Mouse (Mus musculus) midbrain, embryonic 16.5 days (tissue): ENCODE results near the gene Man2a1. TPM values are rescaled to one million over a fixed set of nuclear protein-coding genes. Genes with fewer than 3 reads are reported as not detected.

Source experiments
- ATAC-seq: fragments of 200-750 bp; cut with Nextera tagmentation; 2 replicates; pipeline ENCODE4 v1.8.0; 2017; ENCODE audit warnings: moderate TSS enrichment
- H3K27ac ChIP-seq: fragments of 300-500 bp; sonication (generic); 2 replicates; pipeline ENCODE4 v1.5.1; 2014; ENCODE audit warnings: mild to moderate bottlenecking, low read length, mixed read lengths
- H3K27me3 ChIP-seq: fragments of 300-500 bp; sonication (generic); 2 replicates; pipeline ENCODE4 v1.6.1; 2014; ENCODE audit warnings: low read depth, low read length, mixed read lengths; ENCODE audit not compliant: control insufficient read depth, insufficient read depth
- H3K36me3 ChIP-seq: fragments of 300-500 bp; sonication (generic); 2 replicates; pipeline ENCODE4 v1.6.1; 2014; ENCODE audit warnings: mild to moderate bottlenecking, low read length, moderate library complexity, mixed read lengths; ENCODE audit not compliant: control insufficient read depth, insufficient read depth
- H3K4me1 ChIP-seq: fragments of 300-500 bp; sonication (generic); 2 replicates; pipeline ENCODE4 v1.6.1; 2014; ENCODE audit warnings: mild to moderate bottlenecking, low read length, mixed read lengths; ENCODE audit not compliant: control insufficient read depth, insufficient read depth
- H3K4me2 ChIP-seq: fragments of 300-500 bp; sonication (generic); 2 replicates; pipeline ENCODE4 v1.6.1; 2014; ENCODE audit warnings: mild to moderate bottlenecking, low read length, mixed read lengths
- H3K4me3 ChIP-seq: fragments of 300-500 bp; sonication (generic); 2 replicates; pipeline ENCODE4 v1.5.1; 2014; ENCODE audit warnings: low read depth, mild to moderate bottlenecking, low read length, moderate library complexity, mixed read lengths
- H3K9ac ChIP-seq: fragments of 300-500 bp; sonication (generic); 2 replicates; pipeline ENCODE4 v1.6.1; 2014; ENCODE audit warnings: low read depth, low read length, mixed read lengths
- H3K9me3 ChIP-seq: fragments of 300-500 bp; sonication (generic); replicated peaks from 2 replicates; pipeline ENCODE4 v1.6.1; 2014; ENCODE audit warnings: mild to moderate bottlenecking, low read length, mixed read lengths; ENCODE audit not compliant: control insufficient read depth, poor library complexity, severe bottlenecking
- WGBS: fragments of 180-500 bp; shearing (Covaris S2); extraction: QIAGEN DNeasy Blood & Tissue Kit; methylation state at CpG from one replicate; pipeline ENCODE4 v1.1.7; 2014; 5-methylcytosine and 5-hydroxymethylcytosine counted together
- polyA plus RNA-seq: library from polyadenylated mRNA; unstranded; fragments of >200 nt; fragmentation: Nextera tagmentation; extraction: Ambion mirVana; gene quantifications from 2 replicates; pipeline ENCODE4 v1.2.1, GENCODE M21; 2015

The Man2a1 gene
- polyA plus RNA-seq, 1 experiment from 2014 or later: 5.3 TPM

GRCm38 (mm10) chr17:64608923-64609598, 8.5 kb downstream of the Man2a1 start:
- Histone ChIP-seq H3K36me3 (no peaks in the 10 kb centered on the region), H3K4me1 (peaks cover 9% of the 10 kb centered on the region), H3K4me3 (no peak overlapping the region), H3K27ac (no peak overlapping the region), H3K4me2 (no peak overlapping the region), H3K27me3 (no peaks in the 10 kb centered on the region), H3K9ac (no peak overlapping the region), H3K9me3 (no peaks in the 10 kb centered on the region)
- no peak for ATAC-seq
- WGBS: 87% methylated on average over 6 of the region's 6 CpGs

DNA sequence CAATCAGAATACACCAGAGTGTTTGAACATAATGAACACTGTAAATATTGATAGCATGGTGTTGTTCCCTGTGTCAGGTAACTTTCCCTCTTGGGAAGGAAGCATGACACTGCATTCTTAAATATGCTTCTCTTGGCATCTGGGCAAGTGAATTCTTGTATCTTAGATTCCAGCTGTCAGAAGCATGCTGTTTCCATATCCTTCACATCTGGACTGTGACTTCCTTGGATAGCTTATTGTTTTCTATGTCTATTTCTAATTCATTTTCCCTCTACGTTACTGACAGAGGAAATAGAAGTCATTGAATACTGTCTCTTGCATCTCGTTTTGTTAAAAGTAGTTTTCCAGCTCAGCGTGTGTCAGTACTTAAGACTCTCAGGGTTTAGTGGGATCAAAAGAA, 9.2 kb downstream of the Man2a1 start:
- Histone ChIP-seq H3K4me1 (peaks cover 3% of the 10 kb centered on the region; the same call in 1 of the 2 replicates), H3K4me2 (no peak overlapping the region), H3K9me3 (no peaks in the 10 kb centered on the region), H3K9ac (no peak overlapping the region), H3K36me3 (no peaks in the 10 kb centered on the region), H3K4me3 (no peak overlapping the region), H3K27me3 (no peaks in the 10 kb centered on the region), H3K27ac (no peak overlapping the region)
- 23% methylated on average over 3 of the region's 3 CpGs for WGBS
- ATAC-seq: no peak

DNA sequence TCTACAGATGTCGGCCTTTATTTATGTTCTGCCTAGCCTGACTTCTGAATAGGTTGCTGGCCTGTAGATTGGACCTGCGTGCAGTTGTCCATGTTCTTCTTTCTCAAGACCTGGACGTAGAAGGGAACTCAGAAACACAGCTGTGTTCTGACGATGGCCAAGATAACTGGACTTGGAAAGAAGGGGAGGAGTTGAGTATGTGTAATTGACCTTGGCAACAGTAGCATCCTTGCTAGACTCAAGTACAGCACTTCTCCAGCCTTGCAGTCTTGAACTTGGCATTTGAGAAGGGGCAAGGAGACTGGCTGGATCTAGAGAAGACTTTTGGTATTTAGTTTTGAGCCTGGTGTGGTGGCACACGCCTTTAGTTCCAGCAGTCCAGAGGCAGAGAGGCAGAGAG, 10.9 kb downstream of the Man2a1 start:
- WGBS: 90% methylated on average over 5 of the region's 5 CpGs
- Histone ChIP-seq H3K27ac (no peak overlapping the region), H3K4me3 (no peak overlapping the region), H3K4me1 (0 out of 2 replicates have a peak, but pooled peaks cover 2% of the 10 kb centered on the region), H3K36me3 (no peaks in the 10 kb centered on the region), H3K4me2 (no peak overlapping the region), H3K27me3 (no peaks in the 10 kb centered on the region), H3K9ac (no peak overlapping the region), H3K9me3 (no peaks in the 10 kb centered on the region)
- no peak for ATAC-seq

DNA sequence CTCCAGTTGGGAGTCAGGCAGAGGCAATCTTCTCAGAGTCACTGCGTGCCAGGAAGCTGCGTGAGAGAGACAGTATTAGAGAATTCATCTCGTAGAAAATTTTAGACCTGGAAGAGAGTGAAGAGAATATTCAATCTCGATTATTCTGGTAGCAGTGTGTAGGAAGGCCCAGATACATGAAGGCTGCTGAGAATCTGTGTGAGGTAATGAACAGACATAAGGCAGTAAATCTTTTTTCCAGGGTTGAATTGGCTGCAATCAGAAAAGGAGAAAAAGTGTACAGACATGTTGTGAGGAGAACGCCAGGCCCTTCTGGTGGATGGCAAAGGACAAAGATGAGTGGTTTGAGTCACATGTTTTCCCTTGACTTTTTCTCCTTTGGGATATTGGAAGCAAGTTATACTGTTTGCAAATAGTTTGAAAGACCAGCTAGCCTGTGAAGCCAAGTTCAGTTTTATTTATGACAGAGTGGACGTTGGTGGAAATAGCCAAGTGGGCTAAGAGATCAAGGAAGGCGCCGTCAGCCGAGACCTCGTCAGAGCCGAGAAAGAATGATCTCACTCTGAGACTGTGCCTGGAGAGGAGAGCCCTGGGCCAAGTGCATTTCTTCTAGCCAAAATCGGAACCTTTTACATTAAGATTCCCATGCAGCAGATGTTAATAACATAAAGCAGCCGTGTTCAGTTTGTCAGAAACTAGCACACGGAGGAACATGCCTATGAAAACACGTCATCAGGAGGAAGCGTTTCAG, 11.8 kb downstream of the Man2a1 start:
- Histone ChIP-seq H3K27ac (no peak overlapping the region), H3K9ac (no peak overlapping the region), H3K36me3 (no peaks in the 10 kb centered on the region), H3K4me3 (no peak overlapping the region), H3K9me3 (no peaks in the 10 kb centered on the region), H3K27me3 (no peaks in the 10 kb centered on the region), H3K4me1 (0 out of 2 replicates have a peak, but pooled peaks cover 2% of the 10 kb centered on the region), H3K4me2 (no peak overlapping the region)
- 92% methylated on average over 16 of the region's 16 CpGs for WGBS
- no peak for ATAC-seq

DNA sequence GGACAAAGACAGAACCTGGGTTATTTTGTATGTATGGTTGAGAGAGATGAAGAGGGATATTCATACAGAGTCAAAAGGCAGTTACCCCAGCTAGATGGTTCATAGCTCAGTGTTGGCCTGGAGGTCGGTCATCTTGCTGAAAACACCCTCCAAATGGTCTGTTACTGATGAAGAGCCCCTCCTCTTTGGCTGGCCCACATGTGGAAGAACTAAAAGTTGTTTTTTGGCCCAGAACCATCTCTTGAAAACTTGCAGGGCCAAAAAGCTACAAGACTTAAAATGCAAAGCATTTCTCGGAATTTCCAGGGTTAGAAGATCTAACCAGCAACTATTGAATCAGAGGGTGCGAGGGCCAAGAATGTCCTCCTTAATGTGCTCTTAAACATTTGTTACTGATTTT, 12.4 kb downstream of the Man2a1 start:
- no peaks in the 10 kb centered on the region for H3K36me3 ChIP-seq
- no peak overlapping the region for H3K27ac ChIP-seq
- H3K9me3 ChIP-seq: no peaks in the 10 kb centered on the region
- H3K9ac ChIP-seq: no peak overlapping the region
- H3K4me2 ChIP-seq: no peak overlapping the region
- H3K27me3 ChIP-seq: no peaks in the 10 kb centered on the region
- WGBS: 97% methylated on average over 3 of the region's 3 CpGs
- no peak for ATAC-seq
- H3K4me1 ChIP-seq: 0 out of 2 replicates have a peak, but pooled peaks cover 2% of the 10 kb centered on the region
- no peak overlapping the region for H3K4me3 ChIP-seq

- Histone ChIP-seq H3K4me3 (no peak overlapping the region), H3K9me3 (no peaks in the 10 kb centered on the region), H3K27ac (no peak overlapping the region), H3K9ac (no peak overlapping the region), H3K27me3 (no peaks in the 10 kb centered on the region), H3K4me2 (no peak overlapping the region), H3K36me3 (no peaks in the 10 kb centered on the region), H3K4me1 (0 out of 2 replicates have a peak, but pooled peaks cover 2% of the 10 kb centered on the region)
- 83% methylated on average over 3 of the region's 3 CpGs for WGBS
- no peak for ATAC-seq
Observed at GRCm38 (mm10) chr17:64613351-64613750, 12.8 kb downstream of the Man2a1 start.

DNA sequence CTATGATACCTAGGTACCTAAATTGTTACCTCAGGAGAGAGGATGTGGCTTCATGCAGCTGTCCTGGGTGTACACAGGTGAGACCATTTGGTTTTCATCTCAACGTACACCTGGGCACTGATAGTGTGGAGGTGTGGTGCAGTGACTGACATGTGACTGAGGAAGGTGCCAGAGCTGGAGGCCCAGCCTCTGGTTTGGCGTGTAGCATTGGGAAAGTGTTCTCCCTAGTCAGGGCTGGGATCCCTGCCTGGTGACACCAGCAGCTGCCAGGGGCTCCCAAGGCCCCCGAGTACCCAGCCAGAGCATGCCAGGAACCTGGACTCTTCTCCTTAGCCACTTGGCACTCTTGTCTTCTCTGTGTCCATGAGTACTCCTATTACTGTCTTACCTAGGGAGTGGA, 14.3 kb downstream of the Man2a1 start:
- no peak for ATAC-seq
- Histone ChIP-seq H3K4me1 (0 out of 2 replicates have a peak, but pooled peaks cover 2% of the 10 kb centered on the region), H3K27me3 (no peaks in the 10 kb centered on the region), H3K4me3 (no peak overlapping the region), H3K9me3 (no peaks in the 10 kb centered on the region), H3K27ac (no peak overlapping the region), H3K4me2 (no peak overlapping the region), H3K36me3 (no peaks in the 10 kb centered on the region), H3K9ac (no peak overlapping the region)
- whole genome bisulfite sequencing: 94% methylated on average over 3 of the region's 3 CpGs

- Histone ChIP-seq H3K27me3 (no peaks in the 10 kb centered on the region), H3K4me2 (no peak overlapping the region), H3K9ac (no peak overlapping the region), H3K27ac (no peak overlapping the region), H3K4me3 (no peak overlapping the region), H3K9me3 (no peaks in the 10 kb centered on the region), H3K4me1 (0 out of 2 replicates have a peak, but pooled peaks cover under 1% of the 10 kb centered on the region), H3K36me3 (no peaks in the 10 kb centered on the region)
- WGBS: 81% methylated on average over 6 of the region's 6 CpGs
- no peak for ATAC-seq
Observed at GRCm38 (mm10) chr17:64615420-64615819, 14.9 kb downstream of the Man2a1 start.

DNA sequence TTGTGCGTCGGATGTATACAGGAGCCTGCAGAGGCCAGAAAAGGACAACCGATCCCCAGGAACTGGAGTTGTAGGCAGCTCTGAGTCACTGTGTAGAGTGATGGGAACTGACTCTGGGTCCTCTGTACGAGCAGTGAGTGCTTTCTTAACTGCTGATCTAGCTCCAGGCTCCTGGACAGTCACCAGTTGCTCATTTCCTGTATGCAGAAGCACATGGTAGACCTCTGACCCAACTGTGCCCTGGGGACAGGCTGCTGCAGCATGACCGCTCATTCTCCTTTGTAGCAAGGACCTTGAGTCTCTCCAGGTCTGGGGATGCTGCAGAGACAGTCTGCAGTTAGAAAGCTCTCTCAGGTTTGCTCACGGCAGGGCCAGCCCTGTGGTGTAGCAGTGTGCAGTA, 15.7 kb downstream of the Man2a1 start:
- no peak overlapping the region for H3K4me2 ChIP-seq
- H3K9ac ChIP-seq: no peak overlapping the region
- WGBS: 92% methylated on average over 6 of the region's 6 CpGs
- no peaks in the 10 kb centered on the region for H3K9me3 ChIP-seq
- no peaks in the 10 kb centered on the region for H3K27me3 ChIP-seq
- no peak for ATAC-seq
- no peak overlapping the region for H3K4me3 ChIP-seq
- H3K36me3 ChIP-seq: no peaks in the 10 kb centered on the region
- no peak overlapping the region for H3K27ac ChIP-seq
- H3K4me1 ChIP-seq: peaks cover 4% of the 10 kb centered on the region; the same call in 1 of the 2 replicates
